Mouse (Mus musculus) ES-Bruce4 (cell line): ENCODE data around the gene Smco4.

Experiments used
- CTCF ChIP-seq: IDR thresholded peaks from one replicate; pipeline ENCODE4 v1.8.1; 2011; ENCODE audit warnings: low read depth, low read length
- EP300 ChIP-seq: IDR thresholded peaks from 2 replicates; pipeline ENCODE4 v1.6.1; 2011; ENCODE audit warnings: low read depth, low read length; ENCODE audit not compliant: insufficient read depth
- POLR2A ChIP-seq: IDR thresholded peaks from one replicate; pipeline ENCODE4 v1.8.1; 2011; ENCODE audit warnings: low read length; ENCODE audit not compliant: insufficient read depth

- TF ChIP-seq POLR2A = no peak
- no peak for TF ChIP-seq CTCF
- TF ChIP-seq EP300 = no peak
Observed at GRCm38 (mm10) chr9:15582026-15582425, 88.8 kb downstream of the Smco4 start.
